Mouse (Mus musculus): Measurements from ENCODE around the gene Pim1. TPM values are rescaled to one million over a fixed set of nuclear protein-coding genes. Genes with fewer than 3 reads are reported as not detected.

Gene Pim1
- total and polyA plus RNA-seq, 3 experiments: 75.8 to 178 (median 133) TPM

GRCm38 (mm10) chr17:29528568-29529187, 38.1 kb downstream of the Pim1 start:
- dilution Hi-C loops (cut with MboI; ENCODE audit: extremely low pct_ligation_motif_present, extremely low pct_unique_long_range_greater_than_20kb, low sequenced_read_pairs): no loop called here
- in situ Hi-C loops (cut with MboI; ENCODE audit: low pct_ligation_motif_present, low pct_unique_long_range_greater_than_20kb, low sequenced_read_pairs): no loop called here

GRCm38 (mm10) chr17:29530508-29530907, 40.0 kb downstream of the Pim1 start:
- H3K27ac ChIP-seq (ENCODE audit: insufficient read depth, low read depth): no peak overlapping the region
- in situ Hi-C loops (cut with MboI; ENCODE audit: low pct_ligation_motif_present, low pct_unique_long_range_greater_than_20kb, low sequenced_read_pairs) (no loop called here), dilution Hi-C loops (cut with MboI; ENCODE audit: extremely low pct_ligation_motif_present, extremely low pct_unique_long_range_greater_than_20kb, low sequenced_read_pairs) (no loop called here)
- H3K4me3 ChIP-seq (replicated peaks in 1 of 3; ENCODE audit: low read depth in 2 of 3, low read length in 2 of 3, poor library complexity in 1 of 3): no peak overlapping the region
- H3K4me2 ChIP-seq (ENCODE audit: insufficient read depth, low read depth, poor library complexity, severe bottlenecking): no peak overlapping the region
- DNase-seq (ENCODE audit: extremely low read depth): no peak
- TF ChIP-seq UBTF (IDR thresholded peaks at IDR 0.05; ENCODE audit: low read depth, low read length): no peak
- TF ChIP-seq KAT2A (IDR thresholded peaks at IDR 0.05; ENCODE audit: insufficient replicate concordance, low read length): no peak
- TF ChIP-seq MAFK (IDR thresholded peaks at IDR 0.05; ENCODE audit: insufficient replicate concordance, low read length): no peak
- no peak for TF ChIP-seq EP300 (IDR thresholded peaks at IDR 0.05; ENCODE audit: low read length)
- no peak for TF ChIP-seq BHLHE40 (IDR thresholded peaks at IDR 0.05; ENCODE audit: low read depth, low read length)
- TF ChIP-seq E2F4 (IDR thresholded peaks at IDR 0.05; ENCODE audit: insufficient replicate concordance, low read depth, low read length): no peak
- TF ChIP-seq CTCF (conservative IDR thresholded peaks at IDR 0.05 in 1 of 2, IDR thresholded peaks at IDR 0.05 in 1 of 2; ENCODE audit: low read depth in 2 of 2, low read length in 2 of 2): no peak
- no peak for TF ChIP-seq JUN (IDR thresholded peaks at IDR 0.05; ENCODE audit: insufficient read depth, low read depth, low read length)
- TF ChIP-seq MYC (IDR thresholded peaks at IDR 0.05; ENCODE audit: low read depth, low read length): no peak
- no peak for TF ChIP-seq ZNF384 (IDR thresholded peaks at IDR 0.05; ENCODE audit: low read depth, low read length)
- no peak for TF ChIP-seq USF2 (conservative IDR thresholded peaks at IDR 0.05; ENCODE audit: low read depth, low read length)
- no peak for TF ChIP-seq RCOR1 (conservative IDR thresholded peaks at IDR 0.05; ENCODE audit: low read depth, low read length)
- TF ChIP-seq GABPA (IDR thresholded peaks at IDR 0.05; ENCODE audit: insufficient replicate concordance, low read depth, low read length): no peak
- no peak for TF ChIP-seq HCFC1 (IDR thresholded peaks at IDR 0.05; ENCODE audit: low read depth, low read length)
- TF ChIP-seq NRF1 (IDR thresholded peaks at IDR 0.05; ENCODE audit: low read depth, low read length): no peak
- no peak for TF ChIP-seq RAD21 (IDR thresholded peaks at IDR 0.05; ENCODE audit: low read depth, low read length)
- TF ChIP-seq SMC3 (IDR thresholded peaks at IDR 0.05; ENCODE audit: low read depth, low read length): no peak
- no peak for TF ChIP-seq CHD2 (IDR thresholded peaks at IDR 0.05; ENCODE audit: low read length)
- H3K9me3 ChIP-seq (replicated peaks; ENCODE audit: low read length): peaks cover 34% of the 10 kb centered on the region
- no peaks in the 10 kb centered on the region for H3K36me3 ChIP-seq (replicated peaks in 1 of 2; ENCODE audit: control insufficient read depth in 1 of 2, insufficient read depth in 1 of 2, low read length in 1 of 2)
- peaks cover 2% of the 10 kb centered on the region for H3K27me3 ChIP-seq (replicated peaks)
- H3K9ac ChIP-seq (ENCODE audit: insufficient read depth, low read depth): no peak overlapping the region
- H3K79me2 ChIP-seq (replicated peaks; ENCODE audit: control insufficient read depth, extremely low read depth, insufficient read depth, poor library complexity, severe bottlenecking): no peaks in the 10 kb centered on the region
- H3K4me1 ChIP-seq (ENCODE audit: control insufficient read depth in 1 of 2, insufficient read depth in 2 of 2): peaks cover 2 to 3% of the 10 kb centered on the region in 2 experiments; a peak in 1 of 4 replicates

More at GRCm38 (mm10) chr17:29528568-29529187, 38.1 kb downstream of the Pim1 start:
- H3K36me3 ChIP-seq (replicated peaks in 1 of 2; ENCODE audit: control insufficient read depth in 1 of 2, insufficient read depth in 1 of 2, low read length in 1 of 2): no peaks in the 10 kb centered on the region
- H3K79me2 ChIP-seq (replicated peaks; ENCODE audit: control insufficient read depth, extremely low read depth, insufficient read depth, poor library complexity, severe bottlenecking): no peaks in the 10 kb centered on the region
- H3K27me3 ChIP-seq (replicated peaks): peaks cover 2% of the 10 kb centered on the region
- H3K4me3 ChIP-seq (replicated peaks in 1 of 3; ENCODE audit: low read depth in 2 of 3, low read length in 2 of 3, poor library complexity in 1 of 3): no peak overlapping the region
- peaks cover 2 to 3% of the 10 kb centered on the region in 2 experiments; a peak in 1 of 4 replicates for H3K4me1 ChIP-seq (ENCODE audit: control insufficient read depth in 1 of 2, insufficient read depth in 2 of 2)
- TF ChIP-seq ZKSCAN1 (IDR thresholded peaks at IDR 0.05; ENCODE audit: borderline replicate concordance, low read depth, low read length): no peak
- TF ChIP-seq SMC3 (IDR thresholded peaks at IDR 0.05; ENCODE audit: low read depth, low read length): peak; percentile 30
- TF ChIP-seq ELF1 (IDR thresholded peaks at IDR 0.05; ENCODE audit: low read depth, low read length): no peak
- no peak for TF ChIP-seq POLR2AphosphoS2 (IDR thresholded peaks at IDR 0.05; ENCODE audit: low read depth, low read length)
- no peak for TF ChIP-seq USF2 (conservative IDR thresholded peaks at IDR 0.05; ENCODE audit: low read depth, low read length)
- no peak for TF ChIP-seq GABPA (IDR thresholded peaks at IDR 0.05; ENCODE audit: insufficient replicate concordance, low read depth, low read length)
- TF ChIP-seq CTCF (conservative IDR thresholded peaks at IDR 0.05 in 1 of 2, IDR thresholded peaks at IDR 0.05 in 1 of 2; ENCODE audit: low read depth in 2 of 2, low read length in 2 of 2): peak; percentile 10 to 59; a peak in 2 of 4 replicates
- TF ChIP-seq TCF12 (IDR thresholded peaks at IDR 0.05; ENCODE audit: low read depth, low read length): no peak
- no peak for TF ChIP-seq ZNF384 (IDR thresholded peaks at IDR 0.05; ENCODE audit: low read depth, low read length)
- TF ChIP-seq MXI1 (IDR thresholded peaks at IDR 0.05; ENCODE audit: low read depth, low read length): no peak
- peak; percentile 61 for TF ChIP-seq RAD21 (IDR thresholded peaks at IDR 0.05; ENCODE audit: low read depth, low read length)
- TF ChIP-seq NELFE (IDR thresholded peaks at IDR 0.05; ENCODE audit: low read depth, low read length): no peak
- H3K9me3 ChIP-seq (replicated peaks; ENCODE audit: low read length): peaks cover 36% of the 10 kb centered on the region
- no peak for DNase-seq (ENCODE audit: extremely low read depth)
- no peak overlapping the region for H3K4me2 ChIP-seq (ENCODE audit: insufficient read depth, low read depth, poor library complexity, severe bottlenecking)
- H3K9ac ChIP-seq (ENCODE audit: insufficient read depth, low read depth): no peak overlapping the region
- no peak overlapping the region for H3K27ac ChIP-seq (ENCODE audit: insufficient read depth, low read depth)

All from CH12.LX (cell line).